Mouse (Mus musculus) embryonic facial prominence, embryonic 13.5 days (tissue): ENCODE data around the gene Nutf2. TPM values are rescaled to one million over a fixed set of nuclear protein-coding genes. Genes with fewer than 3 reads are reported as not detected.

Source experiments
- ATAC-seq: fragments of 200-750 bp; cut with Nextera tagmentation; 2 replicates; pipeline ENCODE4 v1.8.0; 2017; ENCODE audit warnings: low read depth; ENCODE audit not compliant: insufficient number of reproducible peaks, insufficient read depth, low FRiP score, low TSS enrichment
- H3K27ac ChIP-seq: fragments of 300-500 bp; sonication (generic); 2 replicates; pipeline ENCODE4 v1.5.1; 2015; ENCODE audit warnings: moderate library complexity, mild to moderate bottlenecking, inconsistent platforms
- H3K27me3 ChIP-seq: fragments of 300-500 bp; sonication (generic); 2 replicates; pipeline ENCODE4 v1.6.1; 2015; ENCODE audit warnings: mild to moderate bottlenecking, inconsistent platforms
- H3K36me3 ChIP-seq: fragments of 300-500 bp; sonication (generic); 2 replicates; pipeline ENCODE4 v1.6.1; 2015; ENCODE audit warnings: mild to moderate bottlenecking, inconsistent platforms
- H3K4me1 ChIP-seq: fragments of 300-500 bp; sonication (generic); 2 replicates; pipeline ENCODE4 v1.6.1; 2015; ENCODE audit warnings: inconsistent platforms
- H3K4me2 ChIP-seq: fragments of 300-500 bp; sonication (generic); 2 replicates; pipeline ENCODE4 v1.6.1; 2015; ENCODE audit warnings: moderate library complexity, mild to moderate bottlenecking, inconsistent platforms
- H3K4me3 ChIP-seq: fragments of 300-500 bp; sonication (generic); 2 replicates; pipeline ENCODE4 v1.5.1; 2015; ENCODE audit warnings: mild to moderate bottlenecking, inconsistent platforms
- H3K9ac ChIP-seq: fragments of 300-500 bp; sonication (generic); 2 replicates; pipeline ENCODE4 v1.6.1; 2015; ENCODE audit warnings: mild to moderate bottlenecking, inconsistent platforms
- H3K9me3 ChIP-seq: fragments of 300-500 bp; sonication (generic); 2 replicates; pipeline ENCODE4 v1.6.1; 2016; ENCODE audit warnings: inconsistent platforms
- WGBS: fragments of 180-500 bp; shearing (Covaris S2); methylation state at CpG from one replicate; pipeline ENCODE4 v1.1.7; 2015; ENCODE audit warnings: mixed read lengths; 5-methylcytosine and 5-hydroxymethylcytosine counted together
- polyA plus RNA-seq: library from polyadenylated mRNA; unstranded; fragments of >200 nt; fragmentation: Nextera tagmentation; extraction: Ambion mirVana; gene quantifications from 2 replicates; pipeline ENCODE4 v1.2.1, GENCODE M21; 2015

Gene Nutf2
- polyA plus RNA-seq, 1 experiment from 2014 or later, result 275 TPM

DNA sequence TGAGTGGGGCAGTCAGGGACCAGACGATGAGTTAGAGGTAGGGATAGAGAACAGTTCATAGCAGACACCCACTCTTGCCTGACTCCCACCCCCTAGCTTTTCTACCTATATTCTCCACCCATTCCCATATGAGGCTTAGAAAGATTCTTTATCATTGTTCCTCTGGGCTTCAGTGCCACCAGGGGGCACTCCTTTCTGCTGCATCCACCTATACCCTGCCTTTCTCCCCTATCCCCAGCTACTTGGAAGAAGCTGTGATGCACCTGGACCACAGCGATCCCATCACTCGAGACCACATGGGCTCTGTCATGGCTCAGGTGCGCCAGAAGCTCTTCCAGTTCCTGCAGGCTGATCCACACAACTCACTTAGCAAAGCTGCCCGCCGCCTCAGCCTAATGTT is 32.1 kb downstream of the Nutf2 start:
- no peak overlapping the region for H3K27ac ChIP-seq
- no peak for ATAC-seq
- H3K9me3 ChIP-seq, result no peaks in the 10 kb centered on the region
- peaks cover 68% of the 10 kb centered on the region for H3K36me3 ChIP-seq
- no peak overlapping the region for H3K9ac ChIP-seq
- H3K4me3 ChIP-seq, result no peak overlapping the region
- H3K4me1 ChIP-seq, result peaks cover 6% of the 10 kb centered on the region
- no peaks in the 10 kb centered on the region for H3K27me3 ChIP-seq
- 89% methylated on average over 6 of the region's 6 CpGs for whole genome bisulfite sequencing
- H3K4me2 ChIP-seq, result no peak overlapping the region

DNA sequence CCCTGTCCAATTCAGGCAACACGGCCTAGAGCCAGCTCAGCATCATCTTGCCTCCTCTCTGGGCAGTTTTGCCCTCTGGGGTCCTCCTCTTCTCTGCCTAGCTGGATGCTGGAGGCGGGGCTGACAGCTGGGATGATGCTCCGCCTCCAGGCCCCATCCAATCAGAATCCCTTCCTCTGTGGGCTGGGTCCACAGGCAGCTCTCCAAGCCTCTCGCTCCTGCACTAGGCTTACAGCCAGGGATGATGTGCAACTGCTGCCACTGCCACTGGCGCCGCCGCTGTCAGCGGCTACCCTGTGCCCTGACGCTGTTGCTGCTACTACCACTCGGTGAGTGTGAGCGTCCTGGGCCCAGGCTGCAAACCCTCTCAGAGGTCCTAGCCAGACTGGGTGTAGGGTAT is 33.0 kb downstream of the Nutf2 start, which contains the start of gene Nrn1l:
Nrn1l (plus strand) TSS at position 229 of the 400 bp plus-strand sequence.
- Histone ChIP-seq H3K4me1 (peaks cover 6% of the 10 kb centered on the region), H3K4me2 (peak within 1 kb of the TSS; percentile 45), H3K4me3 (peak within 1 kb of the TSS; percentile 17; the same call in 1 of the 2 replicates), H3K9ac (peak within 1 kb of the TSS; percentile 57), H3K27ac (0 out of 2 replicates have a peak within 1 kb of the TSS, but pooled peaks have one; percentile 22), H3K27me3 (no peaks in the 10 kb centered on the region), H3K36me3 (peaks cover 59% of the 10 kb centered on the region), H3K9me3 (no peaks in the 10 kb centered on the region)
- WGBS, result 4% methylated on average over 11 of the region's 11 CpGs
- peak; percentile 68 for ATAC-seq

DNA sequence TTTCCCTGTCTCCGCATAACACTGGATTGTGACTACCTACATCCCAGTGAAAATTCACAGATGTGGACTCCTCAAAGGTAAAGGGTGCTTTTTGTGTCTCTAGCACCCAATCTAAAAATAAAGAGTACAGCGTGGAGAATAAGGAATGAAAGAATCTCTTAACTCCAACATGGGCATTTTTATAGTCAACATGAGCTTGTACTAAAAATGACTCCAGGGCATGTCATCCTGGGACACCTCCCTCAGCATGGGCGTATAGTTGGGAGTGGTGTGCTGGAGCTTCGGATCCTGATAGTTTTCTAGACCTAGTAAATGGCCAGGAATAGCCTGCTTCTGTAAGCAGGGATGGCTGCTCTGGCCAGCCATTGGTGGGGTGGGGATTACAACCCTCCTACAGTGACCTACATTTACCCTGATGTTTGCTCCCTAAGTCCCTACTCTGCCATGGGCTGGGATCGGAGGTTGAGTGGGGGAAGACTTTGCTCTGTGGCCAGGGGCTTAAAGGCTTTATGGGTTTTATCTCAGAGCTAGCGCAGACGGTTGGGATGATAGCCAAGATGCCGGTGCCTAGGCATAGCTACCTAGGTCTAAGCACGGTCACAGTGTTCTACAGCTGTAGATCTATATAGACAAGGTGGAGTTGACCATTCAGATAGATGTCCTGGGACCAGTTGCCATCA is 37.6 kb downstream of the Nutf2 start:
- Histone ChIP-seq H3K27ac (no peak overlapping the region), H3K9ac (no peak overlapping the region), H3K4me2 (no peak overlapping the region), H3K4me3 (no peak overlapping the region), H3K27me3 (no peaks in the 10 kb centered on the region), H3K9me3 (no peaks in the 10 kb centered on the region), H3K36me3 (peaks cover 14% of the 10 kb centered on the region), H3K4me1 (peaks cover 18% of the 10 kb centered on the region)
- ATAC-seq, result no peak
- WGBS, result 77% methylated on average over 9 of the region's 9 CpGs

DNA sequence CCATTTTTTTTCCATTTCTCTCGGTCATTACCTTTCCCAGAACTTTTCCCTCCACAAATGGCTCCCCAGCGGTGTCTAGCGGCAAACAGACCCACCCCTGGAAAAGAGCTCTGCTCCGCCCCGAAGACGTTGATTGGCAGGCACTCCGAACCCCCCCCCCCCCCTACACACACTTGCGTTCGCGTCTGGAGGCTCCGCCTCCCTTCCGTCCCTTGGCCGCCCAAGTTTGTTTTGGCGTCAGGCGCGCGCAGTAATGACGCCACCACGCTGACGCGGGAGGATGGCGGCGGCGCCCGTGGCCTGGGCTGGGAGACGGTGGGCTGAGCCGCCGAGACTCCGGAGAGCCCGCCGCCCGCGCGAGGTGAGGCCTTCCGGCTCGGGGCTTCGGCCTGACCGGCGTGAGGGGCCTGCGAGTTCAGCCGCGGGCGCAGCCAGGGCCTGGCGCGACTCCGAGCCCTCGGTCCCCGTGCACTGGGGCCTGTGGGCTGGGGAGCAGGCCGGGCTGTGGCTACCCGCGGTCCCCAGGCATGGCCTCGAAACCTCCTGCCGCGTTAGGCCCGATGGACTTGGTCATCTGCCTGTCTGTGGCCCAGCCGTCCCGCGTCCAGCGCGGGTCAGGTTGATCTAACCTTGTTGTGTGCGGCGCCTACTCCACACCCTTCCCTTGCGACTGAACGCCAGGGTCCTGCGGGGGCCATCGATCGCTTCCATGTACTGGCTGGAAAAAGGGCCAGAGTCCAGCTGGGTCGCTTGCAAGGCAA is 40.0 kb downstream of the Nutf2 start, which contains the start of gene Pskh1:
Pskh1 (plus strand) TSS at position 262 of the 761 bp plus-strand sequence.
- no peaks in the 10 kb centered on the region for H3K9me3 ChIP-seq
- H3K4me3 ChIP-seq, result peak within 1 kb of the TSS; percentile 94
- peaks cover 12% of the 10 kb centered on the region for H3K4me1 ChIP-seq
- peak within 1 kb of the TSS; percentile 91 for H3K27ac ChIP-seq
- peaks cover 2% of the 10 kb centered on the region; the same call in 1 of the 2 replicates for H3K36me3 ChIP-seq
- under 1% methylated on average over 67 of the region's 68 CpGs for WGBS
- no peaks in the 10 kb centered on the region for H3K27me3 ChIP-seq
- peak; percentile 90 for ATAC-seq
- H3K9ac ChIP-seq, result peak within 1 kb of the TSS; percentile 99
- H3K4me2 ChIP-seq, result peak within 1 kb of the TSS; percentile 73

DNA sequence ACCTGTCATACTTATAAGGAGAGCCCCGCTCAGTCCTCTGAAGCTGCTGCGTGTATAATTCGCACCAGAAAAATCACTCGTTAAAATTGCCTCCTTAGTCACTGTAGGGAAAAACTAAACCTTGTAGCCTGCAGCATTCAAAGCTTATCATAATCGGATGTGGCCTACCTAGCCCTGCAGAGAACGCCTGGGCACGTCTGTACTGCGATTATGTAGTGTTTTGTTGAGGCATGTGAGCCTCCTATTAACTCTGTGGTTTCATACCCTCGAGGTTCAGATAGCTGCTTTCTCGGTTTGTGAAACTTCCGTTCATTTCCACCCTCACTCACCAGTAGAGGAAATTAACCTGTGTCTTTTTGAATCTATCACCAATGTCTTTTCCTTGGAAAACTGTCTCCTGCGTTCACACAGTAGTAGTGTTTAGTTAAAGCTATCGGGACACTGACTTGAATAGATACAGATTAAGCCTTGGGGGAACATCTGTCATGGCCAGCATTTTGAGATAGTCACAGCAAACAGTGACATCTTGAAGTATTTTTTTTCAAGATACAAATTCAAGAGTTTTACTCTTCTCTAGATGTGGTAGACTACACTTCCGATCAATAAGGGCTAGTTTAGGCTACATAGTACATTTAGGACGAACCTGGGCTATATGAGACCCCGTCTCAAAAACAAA is 40.7 kb downstream of the Nutf2 start:
- no peak for ATAC-seq
- 27% methylated on average over 16 of the region's 16 CpGs for WGBS
- Histone ChIP-seq H3K4me2 (peak overlapping the region; percentile 73), H3K4me1 (peaks cover 12% of the 10 kb centered on the region), H3K4me3 (peak overlapping the region; percentile 94), H3K9ac (peak overlapping the region; percentile 99), H3K27ac (peak overlapping the region; percentile 91), H3K36me3 (no peaks in the 10 kb centered on the region), H3K9me3 (no peaks in the 10 kb centered on the region), H3K27me3 (no peaks in the 10 kb centered on the region)

DNA sequence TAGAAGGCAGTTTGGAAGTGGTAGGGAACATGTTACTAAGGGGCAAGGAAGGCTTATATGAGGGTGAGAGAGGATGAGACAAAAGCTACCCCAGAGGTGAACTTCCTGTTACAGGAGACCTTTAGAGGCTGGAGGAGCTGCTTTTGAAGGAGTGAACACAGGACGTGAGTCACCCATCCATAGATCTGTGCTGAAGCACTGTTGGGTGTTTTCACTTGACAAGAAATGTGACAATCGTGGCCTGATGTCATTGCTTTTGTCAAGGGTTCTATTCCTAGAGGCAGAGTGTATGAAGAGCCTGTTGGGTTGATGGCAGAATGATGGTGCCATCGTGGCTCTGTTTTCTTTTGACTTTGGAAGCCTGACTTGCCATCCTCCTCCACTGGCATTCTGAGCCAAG is 59.0 kb downstream of the Nutf2 start:
- Histone ChIP-seq H3K4me2 (no peak overlapping the region), H3K4me3 (no peak overlapping the region), H3K27me3 (no peaks in the 10 kb centered on the region), H3K9me3 (no peaks in the 10 kb centered on the region), H3K36me3 (peaks cover 50% of the 10 kb centered on the region), H3K4me1 (no peaks in the 10 kb centered on the region), H3K9ac (no peak overlapping the region), H3K27ac (no peak overlapping the region)
- ATAC-seq, result no peak
- WGBS, result 95% methylated on average over 3 of the region's 3 CpGs

DNA sequence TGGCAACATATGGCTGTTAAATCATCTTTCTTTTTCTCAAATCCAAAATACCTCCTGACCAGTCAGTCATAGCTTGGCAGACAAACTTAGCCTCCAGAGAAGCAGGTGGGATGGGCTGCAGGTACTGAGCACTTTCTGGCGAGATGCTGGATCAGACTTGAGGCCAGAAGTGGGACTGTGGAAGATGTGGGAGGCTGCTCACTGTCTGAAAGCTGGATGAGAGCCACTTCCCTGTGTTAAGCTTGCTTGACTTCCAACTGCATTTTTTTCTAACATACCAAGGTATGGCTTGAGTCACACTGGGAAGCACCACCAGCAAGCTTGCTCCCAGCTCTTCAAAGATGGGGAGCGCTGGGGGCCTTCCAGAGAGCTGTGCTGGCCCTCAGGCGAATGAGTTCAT is 64.7 kb downstream of the Nutf2 start:
- Histone ChIP-seq H3K27me3 (no peaks in the 10 kb centered on the region), H3K36me3 (peaks cover 25% of the 10 kb centered on the region), H3K9me3 (no peaks in the 10 kb centered on the region), H3K9ac (no peak overlapping the region), H3K27ac (no peak overlapping the region), H3K4me2 (no peak overlapping the region), H3K4me3 (no peak overlapping the region), H3K4me1 (no peaks in the 10 kb centered on the region)
- WGBS, result 74% methylated on average over 3 of the region's 3 CpGs
- ATAC-seq, result no peak

Other genes starting within 250 kb of the Nutf2 start
- 136 and 146 TPM in 2 replicates for gene Ctcf, start 224.0 kb upstream of the Nutf2 start, polyA plus RNA-seq
- 0.90 and 2.1 TPM in 2 replicates for gene Agrp, start 223.2 kb upstream of the Nutf2 start, polyA plus RNA-seq
- 0.61 and 0.84 TPM in 2 replicates for gene Carmil2, start 174.3 kb upstream of the Nutf2 start, polyA plus RNA-seq
- 72.3 and 84.3 TPM in 2 replicates for gene Acd, start 159.5 kb upstream of the Nutf2 start, polyA plus RNA-seq
- gene Pard6a, start 159.4 kb upstream of the Nutf2 start, polyA plus RNA-seq, result 18.9 and 21.5 TPM in 2 replicates
- 0.25 and 0.36 TPM in 2 replicates for gene 4933405L10Rik, start 152.9 kb upstream of the Nutf2 start, polyA plus RNA-seq
- 28.6 and 34.5 TPM in 2 replicates for gene Enkd1, start 152.4 kb upstream of the Nutf2 start, polyA plus RNA-seq
- 26.0 and 27.5 TPM in 2 replicates for gene Gfod2, start 101.9 kb upstream of the Nutf2 start, polyA plus RNA-seq
- 15.1 and 17.8 TPM in 2 replicates for gene Ranbp10, start 33.2 kb upstream of the Nutf2 start, polyA plus RNA-seq
- 0.21 and 0.24 TPM in 2 replicates for gene Tsnaxip1, start 32.8 kb upstream of the Nutf2 start, polyA plus RNA-seq
- 56.0 and 58.7 TPM in 2 replicates for gene Cenpt, start 7.3 kb upstream of the Nutf2 start, polyA plus RNA-seq
- 73.5 and 77.5 TPM in 2 replicates for gene Thap11, start 5.4 kb upstream of the Nutf2 start, polyA plus RNA-seq
- 54.1 and 58.3 TPM in 2 replicates for gene Edc4, start 20.3 kb downstream of the Nutf2 start, polyA plus RNA-seq
- 0.51 and 0.77 TPM in 2 replicates for gene Nrn1l, start 33.0 kb downstream of the Nutf2 start, polyA plus RNA-seq
- 43.0 and 43.2 TPM in 2 replicates for gene Pskh1, start 39.9 kb downstream of the Nutf2 start, polyA plus RNA-seq
- gene Ctrl, start 73.3 kb downstream of the Nutf2 start, polyA plus RNA-seq, result 1.3 and 1.8 TPM in 2 replicates
- gene Psmb10, start 77.9 kb downstream of the Nutf2 start, polyA plus RNA-seq, result 28.6 and 29.0 TPM in 2 replicates
- gene Lcat, start 82.8 kb downstream of the Nutf2 start, polyA plus RNA-seq, result 2.8 and 5.6 TPM in 2 replicates
- 48.3 and 56.8 TPM in 2 replicates for gene Slc12a4, start 105.5 kb downstream of the Nutf2 start, polyA plus RNA-seq
- not detected in 2 replicates for gene Dpep3, start 118.8 kb downstream of the Nutf2 start, polyA plus RNA-seq
- gene Dus2, start 130.8 kb downstream of the Nutf2 start, polyA plus RNA-seq, result 26.7 and 27.9 TPM in 2 replicates
- gene Dpep2nb, start 145.4 kb downstream of the Nutf2 start, polyA plus RNA-seq, result not detected in 2 replicates
- 18.1 and 18.8 TPM in 2 replicates for gene Ddx28, start 151.3 kb downstream of the Nutf2 start, polyA plus RNA-seq
- 9.6 and 10.1 TPM in 2 replicates for gene Nfatc3, start 198.3 kb downstream of the Nutf2 start, polyA plus RNA-seq